Mouse (Mus musculus) liver, embryonic 14.5 days (tissue): ENCODE data around the gene Yy2. TPM values are rescaled to one million over a fixed set of nuclear protein-coding genes. Genes with fewer than 3 reads are reported as not detected.

ENCODE experiments used
- ATAC-seq: fragments of 200-750 bp; cut with Nextera tagmentation; 2 replicates; pipeline ENCODE4 v1.8.0; 2017; ENCODE audit warnings: moderate number of reproducible peaks, mild to moderate bottlenecking, moderate library complexity; ENCODE audit not compliant: insufficient read depth
- DNase-seq, 3 experiments: peaks; one replicate each; pipeline ENCODE4 v3.0.0-alpha.2; 2012 to 2013; ENCODE audit warnings: low read depth in 3 of 3, low spot score in 3 of 3
- H3K27ac ChIP-seq: fragments of 300-500 bp; sonication (generic); 2 replicates; pipeline ENCODE4 v1.5.1; 2014; ENCODE audit warnings: moderate library complexity, mild to moderate bottlenecking, control low read depth, inconsistent platforms
- H3K27me3 ChIP-seq: fragments of 300-500 bp; sonication (generic); 2 replicates; pipeline ENCODE4 v1.6.1; 2014; ENCODE audit warnings: mild to moderate bottlenecking, low read length, moderate library complexity; ENCODE audit not compliant: control insufficient read depth, insufficient read depth
- H3K36me3 ChIP-seq: fragments of 300-500 bp; sonication (generic); replicated peaks from 2 replicates; pipeline ENCODE4 v1.6.1; 2014; ENCODE audit warnings: low read depth; ENCODE audit not compliant: control insufficient read depth, insufficient read depth
- H3K4me1 ChIP-seq, 2 experiments: fragments of 200-500 bp in 1 of 2; fragments of 300-500 bp in 1 of 2; sonication (generic) in 1 of 2; replicated peaks; 2 replicates each; pipeline ENCODE4 v1.6.1; 2012 to 2014; ENCODE audit warnings: antibody characterized with exemption in 1 of 2, inconsistent platforms in 1 of 2, low read length in 1 of 2; ENCODE audit not compliant: control insufficient read depth in 2 of 2, insufficient read depth in 2 of 2
- H3K4me2 ChIP-seq: fragments of 300-500 bp; sonication (generic); 2 replicates; pipeline ENCODE4 v1.6.1; 2014; ENCODE audit warnings: low read depth, mild to moderate bottlenecking, control low read depth, moderate library complexity
- H3K4me3 ChIP-seq, 2 experiments: fragments of 200-500 bp in 1 of 2; fragments of 300-500 bp in 1 of 2; sonication (generic) in 1 of 2; 2 replicates each; pipeline ENCODE4 v1.5.1; 2012 to 2014; ENCODE audit warnings: low read depth in 2 of 2, low read length in 2 of 2, mild to moderate bottlenecking in 2 of 2, control low read depth in 1 of 2, inconsistent platforms in 1 of 2, moderate library complexity in 1 of 2; ENCODE audit not compliant: insufficient read depth in 1 of 2
- H3K9ac ChIP-seq: fragments of 300-500 bp; sonication (generic); replicated peaks from 2 replicates; pipeline ENCODE4 v1.6.1; 2014; ENCODE audit warnings: mild to moderate bottlenecking, control low read depth, moderate library complexity
- H3K9me3 ChIP-seq: fragments of 300-500 bp; sonication (generic); 2 replicates; pipeline ENCODE4 v1.6.1; 2016; ENCODE audit warnings: low read length, mixed read lengths; ENCODE audit not compliant: control insufficient read depth
- CTCF ChIP-seq: IDR thresholded peaks from 2 replicates; pipeline ENCODE4 v1.5.1; 2016; ENCODE audit warnings: antibody characterized with exemption, low read depth, control low read depth
- EP300 ChIP-seq: IDR thresholded peaks from 2 replicates; pipeline ENCODE4 v1.6.1; 2016; ENCODE audit warnings: antibody characterized with exemption, low read depth
- WGBS: fragments of 180-500 bp; shearing (Covaris S2); extraction: QIAGEN DNeasy Blood & Tissue Kit; methylation state at CpG from one replicate; pipeline ENCODE4 v1.1.7; 2014; ENCODE audit not compliant: insufficient replicate concordance; 5-methylcytosine and 5-hydroxymethylcytosine counted together
- polyA plus RNA-seq, 2 experiments: library from polyadenylated mRNA; depleted of rRNA in 1 of 2; stranded (reverse) in 1 of 2; unstranded in 1 of 2; fragments of >200 nt; fragmentation: Nextera tagmentation in 1 of 2; extraction: Ambion mirVana in 1 of 2; gene quantifications; 2 replicates each; pipeline versions ENCODE4 v1.2.1 to v1.2.3; 2012 to 2014

Yy2 gene
- polyA plus RNA-seq, 2 experiments: 0.54 to 0.93 TPM

- 41% methylated on average over 5 of the region's 5 CpGs for WGBS
- ATAC-seq: no peak
These were observed 28.0 kb upstream of the Yy2 start for GRCm38 (mm10) chrX:157596802-157597201.

DNA sequence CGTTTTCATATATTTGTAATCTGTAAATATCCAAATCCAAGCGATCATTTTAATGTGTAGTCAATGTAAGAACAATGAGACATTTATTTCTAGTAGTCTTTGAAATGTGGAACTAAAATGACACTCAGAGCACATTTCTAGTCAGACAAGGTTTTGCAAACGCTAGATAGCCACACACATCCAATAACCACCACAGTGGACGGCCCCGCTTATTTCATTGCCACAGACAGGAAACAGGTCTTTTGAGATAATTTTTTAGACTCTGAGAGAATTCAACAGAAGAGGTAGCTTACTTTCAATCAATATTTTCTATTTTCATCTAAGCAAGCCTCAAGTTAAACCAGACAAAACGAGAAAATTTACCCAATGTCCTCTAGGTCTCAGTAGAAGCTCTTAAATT is 27.1 kb upstream of the Yy2 start:
- 19% methylated on average over 6 of the region's 6 CpGs for WGBS
- peaks cover 0 to 1% of the 10 kb centered on the region in 2 experiments; a peak in 2 of 4 replicates for H3K4me1 ChIP-seq
- H3K4me2 ChIP-seq: 0 out of 2 replicates have a peak overlapping the region, but pooled peaks have one; percentile 20
- H3K36me3 ChIP-seq: no peaks in the 10 kb centered on the region
- DNase-seq (no peak), ATAC-seq (no peak)
- no peak overlapping the region for H3K27ac ChIP-seq
- H3K9ac ChIP-seq: no peak overlapping the region
- H3K9me3 ChIP-seq: no peaks in the 10 kb centered on the region
- no peak overlapping the region for H3K4me3 ChIP-seq
- no peaks in the 10 kb centered on the region for H3K27me3 ChIP-seq
- TF ChIP-seq EP300: no peak
- TF ChIP-seq CTCF: no peak

More at GRCm38 (mm10) chrX:157596802-157597201, 28.0 kb upstream of the Yy2 start:
- no peaks in the 10 kb centered on the region for H3K27me3 ChIP-seq
- no peak for DNase-seq
- H3K4me2 ChIP-seq: peak overlapping the region; percentile 61; the same call in 1 of the 2 replicates
- no peak for TF ChIP-seq EP300
- no peak for TF ChIP-seq CTCF
- H3K4me1 ChIP-seq: peaks cover 0 to 1% of the 10 kb centered on the region in 2 experiments; a peak in 2 of 4 replicates
- H3K9me3 ChIP-seq: no peaks in the 10 kb centered on the region
- no peak overlapping the region for H3K9ac ChIP-seq
- no peak overlapping the region; a peak in 1 of 4 replicates for H3K4me3 ChIP-seq
- H3K27ac ChIP-seq: no peak overlapping the region
- H3K36me3 ChIP-seq: no peaks in the 10 kb centered on the region

DNA sequence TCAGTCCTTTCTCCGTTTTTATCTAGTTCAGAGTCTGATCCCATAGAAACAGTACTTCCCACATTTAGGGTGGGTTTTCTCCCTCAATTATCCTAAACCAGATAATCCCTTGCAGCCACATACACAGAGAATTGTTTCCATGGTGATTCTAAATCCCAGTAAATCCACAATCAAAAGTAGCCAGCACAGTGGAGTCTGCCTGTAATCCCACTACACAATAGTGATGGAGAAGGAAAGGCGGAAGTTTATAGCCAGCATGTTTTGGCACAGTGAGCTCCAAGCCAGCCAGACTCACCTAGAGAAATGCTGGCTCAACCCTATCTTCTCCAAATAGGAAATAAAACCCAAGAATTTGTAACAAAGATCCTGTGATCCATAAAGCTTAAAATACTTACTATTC is 25.8 kb upstream of the Yy2 start:
- TF ChIP-seq EP300 (no peak), CTCF (no peak)
- Histone ChIP-seq H3K9ac (no peak overlapping the region), H3K9me3 (no peaks in the 10 kb centered on the region), H3K4me2 (no peak overlapping the region), H3K4me3 (no peak overlapping the region), H3K4me1 (peaks cover 0 to 1% of the 10 kb centered on the region in 2 experiments; a peak in 2 of 4 replicates), H3K27me3 (no peaks in the 10 kb centered on the region), H3K27ac (no peak overlapping the region), H3K36me3 (no peaks in the 10 kb centered on the region)
- 53% methylated on average over 2 of the region's 2 CpGs for WGBS
- DNase-seq: no peak
- no peak for ATAC-seq

- H3K9me3 ChIP-seq: no peaks in the 10 kb centered on the region
- 69% methylated on average over 5 of the region's 5 CpGs for WGBS
These were observed 18.2 kb upstream of the Yy2 start for GRCm38 (mm10) chrX:157587001-157587400.

GRCm38 (mm10) chrX:157586397-157586796 is 17.6 kb upstream of the Yy2 start:
- no peaks in the 10 kb centered on the region for H3K9me3 ChIP-seq
- no peaks in the 10 kb centered on the region for H3K4me1 ChIP-seq
- TF ChIP-seq EP300 (no peak), CTCF (no peak)
- DNase-seq (no peak), ATAC-seq (no peak)
- no peaks in the 10 kb centered on the region for H3K27me3 ChIP-seq
- no peak overlapping the region for H3K9ac ChIP-seq
- no peak overlapping the region for H3K27ac ChIP-seq
- H3K36me3 ChIP-seq: no peaks in the 10 kb centered on the region
- no peak overlapping the region for H3K4me3 ChIP-seq
- no peak overlapping the region for H3K4me2 ChIP-seq

More at GRCm38 (mm10) chrX:157587001-157587400, 18.2 kb upstream of the Yy2 start:
- H3K27me3 ChIP-seq: no peaks in the 10 kb centered on the region
- no peak for TF ChIP-seq CTCF
- no peak for TF ChIP-seq EP300
- no peak overlapping the region for H3K4me2 ChIP-seq
- no peak overlapping the region for H3K27ac ChIP-seq
- no peak overlapping the region for H3K4me3 ChIP-seq
- H3K4me1 ChIP-seq: no peaks in the 10 kb centered on the region
- no peaks in the 10 kb centered on the region for H3K36me3 ChIP-seq
- H3K9ac ChIP-seq: no peak overlapping the region
- no peak for DNase-seq
- ATAC-seq: no peak
